Mouse (Mus musculus): Measurements from ENCODE around the gene Nrf1. TPM values are rescaled to one million over a fixed set of nuclear protein-coding genes. Genes with fewer than 3 reads are reported as not detected.

Gene Nrf1
- polyA plus RNA-seq, 1 experiment, result 66.8 TPM

DNA sequence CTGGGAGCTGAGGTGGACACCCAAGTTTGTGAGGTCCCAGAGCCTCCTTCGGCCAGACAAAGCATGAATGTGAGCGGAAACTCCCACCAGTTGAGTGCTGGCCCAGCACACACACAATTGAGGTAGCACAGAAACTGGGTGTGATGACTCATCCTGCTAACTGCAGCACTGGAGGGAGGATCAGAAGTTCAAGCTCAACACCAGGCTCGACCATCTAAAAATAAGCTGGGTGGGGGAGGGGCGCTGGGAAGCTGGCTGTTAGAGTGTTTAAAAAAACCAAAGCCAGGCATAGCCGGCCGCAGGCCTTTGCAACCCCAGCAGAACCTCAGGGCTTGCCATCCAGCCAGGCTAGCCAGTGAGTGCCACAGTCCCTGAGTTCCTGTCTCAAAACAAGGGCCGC, 114.3 kb downstream of the Nrf1 start:
- Histone ChIP-seq H3K9me3 (replicated peaks; ENCODE audit: control insufficient read depth, insufficient read depth, low read length, poor library complexity, severe bottlenecking) (no peaks in the 10 kb centered on the region), H3K27me3 (ENCODE audit: control insufficient read depth, insufficient read depth, low read length, poor library complexity, severe bottlenecking) (no peaks in the 10 kb centered on the region), H3K4me3 (ENCODE audit: low read depth, low read length) (0 out of 2 replicates have a peak overlapping the region, but pooled peaks have one; percentile 2), H3K36me3 (ENCODE audit: control insufficient read depth, insufficient read depth, low read length, poor library complexity, severe bottlenecking) (peaks cover 6% of the 10 kb centered on the region), H3K9ac (ENCODE audit: low read depth, poor library complexity, severe bottlenecking) (peak overlapping the region; percentile 32), H3K27ac (ENCODE audit: insufficient read depth, low read length) (peak overlapping the region; percentile 87), H3K4me1 (ENCODE audit: control insufficient read depth, insufficient read depth, low read length) (peaks cover 25% of the 10 kb centered on the region)
- TF ChIP-seq EP300 (IDR thresholded peaks at IDR 0.05; ENCODE audit: insufficient read depth, low read depth, low read length) (peak; percentile 77), CTCF (IDR thresholded peaks at IDR 0.05; ENCODE audit: low read depth, low read length) (no peak)

DNA sequence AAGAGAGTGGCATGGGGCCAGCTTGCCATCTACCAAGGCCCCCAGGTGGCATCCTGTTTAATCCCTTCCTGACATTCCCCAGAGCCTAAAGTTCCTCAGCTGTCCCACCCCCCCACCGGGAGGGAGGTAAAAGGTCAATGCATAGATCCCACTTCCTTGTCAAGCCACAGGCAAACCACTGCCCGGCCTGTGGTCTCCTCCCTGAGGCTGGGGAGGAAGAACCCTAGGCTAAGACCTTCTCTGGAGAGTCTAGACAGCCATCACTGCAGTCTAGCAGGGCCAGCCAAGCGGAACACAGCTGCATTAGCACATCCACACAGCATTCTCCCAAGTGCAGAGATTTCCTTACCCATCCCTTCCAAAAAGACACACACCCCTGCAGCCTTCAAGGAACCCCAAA, 118.6 kb downstream of the Nrf1 start:
- Histone ChIP-seq H3K9ac (ENCODE audit: low read depth, poor library complexity, severe bottlenecking) (peak overlapping the region; percentile 8), H3K36me3 (ENCODE audit: control insufficient read depth, insufficient read depth, low read length, poor library complexity, severe bottlenecking) (peaks cover 13% of the 10 kb centered on the region), H3K4me3 (ENCODE audit: low read depth, low read length) (no peak overlapping the region), H3K27me3 (ENCODE audit: control insufficient read depth, insufficient read depth, low read length, poor library complexity, severe bottlenecking) (no peaks in the 10 kb centered on the region), H3K9me3 (replicated peaks; ENCODE audit: control insufficient read depth, insufficient read depth, low read length, poor library complexity, severe bottlenecking) (no peaks in the 10 kb centered on the region), H3K27ac (ENCODE audit: insufficient read depth, low read length) (peak overlapping the region; percentile 37), H3K4me1 (ENCODE audit: control insufficient read depth, insufficient read depth, low read length) (peaks cover 37% of the 10 kb centered on the region)
- no peak for TF ChIP-seq EP300 (IDR thresholded peaks at IDR 0.05; ENCODE audit: insufficient read depth, low read depth, low read length)
- no peak for TF ChIP-seq POLR2A (IDR thresholded peaks at IDR 0.05; ENCODE audit: insufficient read depth, low read length)

DNA sequence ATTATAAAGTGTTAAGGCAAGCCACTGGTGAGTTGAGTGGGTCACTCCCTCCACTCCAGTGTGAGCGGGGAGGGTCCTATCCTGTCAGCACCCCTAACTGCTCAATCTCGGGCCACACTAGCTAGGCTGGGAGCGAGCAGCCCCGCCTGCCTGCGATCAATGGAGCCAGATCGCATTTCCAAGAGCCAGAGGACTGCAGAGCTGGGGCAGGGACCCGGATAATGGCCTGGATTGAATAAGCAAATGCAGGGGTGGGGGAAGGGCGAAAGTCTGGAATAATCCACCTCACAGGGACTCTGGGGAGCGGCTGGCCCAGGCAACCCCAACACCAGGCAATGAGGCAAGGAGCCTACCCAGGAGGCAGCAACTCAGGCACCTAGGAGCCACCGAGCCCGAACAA, 119.4 kb downstream of the Nrf1 start:
- H3K9ac ChIP-seq (ENCODE audit: low read depth, poor library complexity, severe bottlenecking), result no peak overlapping the region
- H3K36me3 ChIP-seq (ENCODE audit: control insufficient read depth, insufficient read depth, low read length, poor library complexity, severe bottlenecking), result peaks cover 13% of the 10 kb centered on the region
- H3K27ac ChIP-seq (ENCODE audit: insufficient read depth, low read length), result peak overlapping the region; percentile 78
- TF ChIP-seq POLR2A (IDR thresholded peaks at IDR 0.05; ENCODE audit: insufficient read depth, low read length) (no peak), EP300 (IDR thresholded peaks at IDR 0.05; ENCODE audit: insufficient read depth, low read depth, low read length) (no peak), CTCF (IDR thresholded peaks at IDR 0.05; ENCODE audit: low read depth, low read length) (no peak)
- no peaks in the 10 kb centered on the region for H3K27me3 ChIP-seq (ENCODE audit: control insufficient read depth, insufficient read depth, low read length, poor library complexity, severe bottlenecking)
- H3K4me3 ChIP-seq (ENCODE audit: low read depth, low read length), result peak overlapping the region; percentile 19; the same call in 1 of the 2 replicates
- no peaks in the 10 kb centered on the region for H3K9me3 ChIP-seq (replicated peaks; ENCODE audit: control insufficient read depth, insufficient read depth, low read length, poor library complexity, severe bottlenecking)
- H3K4me1 ChIP-seq (ENCODE audit: control insufficient read depth, insufficient read depth, low read length), result peaks cover 33% of the 10 kb centered on the region

GRCm38 (mm10) chr6:30168275-30168674, 120.5 kb downstream of the Nrf1 start:
- peaks cover 33% of the 10 kb centered on the region for H3K4me1 ChIP-seq (ENCODE audit: control insufficient read depth, insufficient read depth, low read length)
- TF ChIP-seq CTCF (IDR thresholded peaks at IDR 0.05; ENCODE audit: low read depth, low read length) (no peak), POLR2A (IDR thresholded peaks at IDR 0.05; ENCODE audit: insufficient read depth, low read length) (no peak), EP300 (IDR thresholded peaks at IDR 0.05; ENCODE audit: insufficient read depth, low read depth, low read length) (no peak)
- H3K4me3 ChIP-seq (ENCODE audit: low read depth, low read length), result no peak overlapping the region
- peaks cover 13% of the 10 kb centered on the region for H3K36me3 ChIP-seq (ENCODE audit: control insufficient read depth, insufficient read depth, low read length, poor library complexity, severe bottlenecking)
- H3K27ac ChIP-seq (ENCODE audit: insufficient read depth, low read length), result peak overlapping the region; percentile 78
- no peaks in the 10 kb centered on the region for H3K9me3 ChIP-seq (replicated peaks; ENCODE audit: control insufficient read depth, insufficient read depth, low read length, poor library complexity, severe bottlenecking)
- no peaks in the 10 kb centered on the region for H3K27me3 ChIP-seq (ENCODE audit: control insufficient read depth, insufficient read depth, low read length, poor library complexity, severe bottlenecking)
- H3K9ac ChIP-seq (ENCODE audit: low read depth, poor library complexity, severe bottlenecking), result no peak overlapping the region

DNA sequence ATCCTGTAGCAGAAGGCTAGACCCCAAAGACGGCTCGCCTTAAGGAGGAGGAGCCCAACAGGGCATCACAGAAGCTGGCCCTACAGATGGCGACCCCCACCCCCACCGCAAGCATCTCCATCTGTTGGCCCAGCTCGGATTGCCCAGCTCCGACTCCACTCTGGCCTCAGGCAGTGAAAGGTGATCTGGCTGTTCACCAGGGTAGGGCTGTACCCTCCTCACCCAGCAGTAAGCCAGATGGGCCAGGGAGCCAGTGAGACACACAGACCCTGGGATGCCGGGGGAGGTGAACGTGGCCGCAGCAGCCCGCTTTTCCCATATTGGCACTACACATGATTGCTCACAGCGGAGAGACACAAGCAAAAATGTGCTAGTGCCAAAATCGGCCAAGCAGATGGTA, 121.4 kb downstream of the Nrf1 start:
- no peaks in the 10 kb centered on the region for H3K9me3 ChIP-seq (replicated peaks; ENCODE audit: control insufficient read depth, insufficient read depth, low read length, poor library complexity, severe bottlenecking)
- peaks cover 33% of the 10 kb centered on the region for H3K4me1 ChIP-seq (ENCODE audit: control insufficient read depth, insufficient read depth, low read length)
- peaks cover 9% of the 10 kb centered on the region for H3K36me3 ChIP-seq (ENCODE audit: control insufficient read depth, insufficient read depth, low read length, poor library complexity, severe bottlenecking)
- no peak overlapping the region for H3K9ac ChIP-seq (ENCODE audit: low read depth, poor library complexity, severe bottlenecking)
- peak overlapping the region; percentile 78 for H3K27ac ChIP-seq (ENCODE audit: insufficient read depth, low read length)
- H3K27me3 ChIP-seq (ENCODE audit: control insufficient read depth, insufficient read depth, low read length, poor library complexity, severe bottlenecking), result no peaks in the 10 kb centered on the region
- TF ChIP-seq POLR2A (IDR thresholded peaks at IDR 0.05; ENCODE audit: insufficient read depth, low read length) (no peak), EP300 (IDR thresholded peaks at IDR 0.05; ENCODE audit: insufficient read depth, low read depth, low read length) (no peak), CTCF (IDR thresholded peaks at IDR 0.05; ENCODE audit: low read depth, low read length) (no peak)
- H3K4me3 ChIP-seq (ENCODE audit: low read depth, low read length), result no peak overlapping the region

- Histone ChIP-seq H3K36me3 (ENCODE audit: control insufficient read depth, insufficient read depth, low read length, poor library complexity, severe bottlenecking) (peaks cover 6% of the 10 kb centered on the region), H3K9ac (ENCODE audit: low read depth, poor library complexity, severe bottlenecking) (no peak overlapping the region), H3K27me3 (ENCODE audit: control insufficient read depth, insufficient read depth, low read length, poor library complexity, severe bottlenecking) (no peaks in the 10 kb centered on the region), H3K4me1 (ENCODE audit: control insufficient read depth, insufficient read depth, low read length) (peaks cover 26% of the 10 kb centered on the region), H3K27ac (ENCODE audit: insufficient read depth, low read length) (peak overlapping the region; percentile 55), H3K4me3 (ENCODE audit: low read depth, low read length) (0 out of 2 replicates have a peak overlapping the region, but pooled peaks have one; percentile 14), H3K9me3 (replicated peaks; ENCODE audit: control insufficient read depth, insufficient read depth, low read length, poor library complexity, severe bottlenecking) (no peaks in the 10 kb centered on the region)
- TF ChIP-seq EP300 (IDR thresholded peaks at IDR 0.05; ENCODE audit: insufficient read depth, low read depth, low read length) (no peak), CTCF (IDR thresholded peaks at IDR 0.05; ENCODE audit: low read depth, low read length) (no peak), POLR2A (IDR thresholded peaks at IDR 0.05; ENCODE audit: insufficient read depth, low read length) (no peak)
Observed at GRCm38 (mm10) chr6:30171226-30171625, 123.4 kb downstream of the Nrf1 start.

Data from ES-Bruce4 (cell line).